Mouse (Mus musculus): ENCODE measurements at regions not wholly inside any gene's neighbourhood (a gene's known extent, or its start where the extent isn't known, plus 50 kb on each side); places are given as distances from the start of the nearest gene placed in this dataset.
"Not testable (repeated sequence)": the region's sequence is repeated elsewhere in the genome, so short reads cannot be mapped to it uniquely, and the experiment has no call there.

GRCm38 (mm10) chr10:126386430-126386829 lies 420.5 kb downstream of the Lrig3 start:
- DNase-seq, result no peak

DNA sequence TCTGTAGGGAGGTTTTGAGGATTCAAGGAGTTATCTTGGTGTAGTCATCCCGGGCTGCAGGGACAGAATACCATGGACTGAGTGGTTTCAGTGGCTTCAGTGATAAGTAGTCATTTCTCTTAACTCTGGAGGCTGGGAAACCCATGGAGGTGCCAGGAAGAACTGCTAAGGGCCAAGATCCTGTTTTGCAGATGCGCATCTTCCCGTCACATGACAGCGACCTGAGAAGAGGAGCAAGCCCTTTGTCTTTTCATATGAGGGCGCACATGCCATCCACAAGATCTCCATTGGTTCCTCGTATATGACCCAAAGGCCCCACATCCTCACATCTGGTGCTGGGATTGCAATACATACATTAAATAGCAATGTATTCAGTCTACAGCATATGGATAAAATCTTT lies 419.7 kb downstream of the Lrig3 start:
- DNase-seq, result no peak
- intact Hi-C loops (cut with DNase I), result no loop called here

More at GRCm38 (mm10) chr10:126386430-126386829, 420.5 kb downstream of the Lrig3 start:
- intact Hi-C loops (cut with DNase I), result no loop called here

GRCm38 (mm10) chr10:126380381-126380780 lies 414.4 kb downstream of the Lrig3 start:
- intact Hi-C loops (cut with DNase I), result no loop called here
- DNase-seq, result no peak

GRCm38 (mm10) chr10:126379239-126379638 lies 413.3 kb downstream of the Lrig3 start:
- intact Hi-C loops (cut with DNase I), result no loop called here
- no peak for DNase-seq

DNA sequence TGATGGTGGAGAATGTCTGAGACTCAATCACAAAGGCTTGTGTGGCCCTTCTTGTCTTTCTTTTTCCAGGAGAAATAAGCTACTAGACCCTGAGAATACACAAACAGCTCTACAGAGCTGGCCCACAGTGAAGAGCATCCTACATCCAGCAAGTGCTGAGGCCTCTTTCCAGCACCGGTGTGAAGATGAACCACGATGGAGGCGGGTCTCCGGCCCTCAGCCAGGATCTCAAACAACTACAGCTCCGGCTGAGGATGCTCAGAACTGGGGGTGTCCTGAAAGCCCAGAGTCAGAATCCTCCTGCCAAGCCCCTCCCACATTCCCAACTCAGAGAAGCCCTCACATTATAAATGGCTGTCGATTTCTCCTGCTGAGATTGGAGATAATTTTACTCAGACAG lies 407.9 kb downstream of the Lrig3 start:
- intact Hi-C loops (cut with DNase I), result no loop called here
- no peak for DNase-seq

- intact Hi-C loops (cut with DNase I), result no loop called here
- DNase-seq, result no peak
Observed at GRCm38 (mm10) chr10:126371881-126372280, 405.9 kb downstream of the Lrig3 start.

GRCm38 (mm10) chr10:126349076-126349475 lies 383.1 kb downstream of the Lrig3 start:
- intact Hi-C loops (cut with DNase I), result no loop called here
- DNase-seq, result no peak

DNA sequence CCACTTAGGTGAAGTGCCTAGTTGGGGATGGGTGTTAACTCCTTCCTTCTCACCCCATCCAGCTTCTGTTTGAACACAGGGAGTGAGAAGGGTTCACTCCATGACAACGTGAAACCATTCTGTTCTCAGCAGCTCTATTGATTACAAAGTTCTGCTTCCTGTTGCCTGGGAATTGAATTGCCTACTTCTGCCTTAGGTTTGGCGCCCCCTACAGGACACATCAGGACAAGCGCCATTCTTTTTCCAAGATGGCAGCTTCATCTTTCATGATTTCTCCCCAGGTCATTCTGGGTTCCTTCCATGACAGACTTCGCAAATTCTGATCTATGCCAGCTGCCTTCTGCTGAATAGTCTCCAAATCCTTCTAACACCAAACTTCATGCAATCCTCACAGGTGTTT lies 371.5 kb downstream of the Lrig3 start:
- intact Hi-C loops (cut with DNase I), result loop anchor here (10.0 kb wide), 1 partner anchor 343 kb away; no protein-coding TSS in a partner anchor
- no peak for DNase-seq

DNA sequence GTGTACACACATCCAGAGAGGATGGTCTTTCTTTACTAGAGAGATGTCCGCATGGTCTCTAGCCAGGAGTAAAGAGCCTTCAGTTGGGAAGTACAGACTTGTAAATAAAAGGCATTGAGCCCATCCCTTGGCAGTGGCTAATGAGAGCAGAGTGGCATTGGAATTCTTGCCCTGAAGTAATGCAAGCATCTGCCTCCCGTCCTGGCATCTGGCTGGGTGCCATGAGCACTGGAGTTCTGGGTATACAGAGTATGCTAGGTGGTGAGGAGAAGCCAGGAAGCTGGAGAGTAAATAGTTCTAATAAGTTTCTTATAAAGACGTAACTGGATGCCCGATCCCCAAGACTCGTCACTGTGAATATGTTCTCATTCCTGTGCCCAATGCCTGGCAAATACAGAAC lies 367.8 kb downstream of the Lrig3 start:
- intact Hi-C loops (cut with DNase I), result loop anchor here (5.0 to 10.0 kb wide), 3 partner anchors 339 to 606 kb away; no protein-coding TSS in a partner anchor
- DNase-seq, result no peak

GRCm38 (mm10) chr10:126330305-126330969 lies 364.5 kb downstream of the Lrig3 start:
- peak; percentile 92 to 94 for DNase-seq
- intact Hi-C loops (cut with DNase I), result loop anchor here (2.0 to 10.0 kb wide), 4 partner anchors 336 to 603 kb away; no protein-coding TSS in a partner anchor

DNA sequence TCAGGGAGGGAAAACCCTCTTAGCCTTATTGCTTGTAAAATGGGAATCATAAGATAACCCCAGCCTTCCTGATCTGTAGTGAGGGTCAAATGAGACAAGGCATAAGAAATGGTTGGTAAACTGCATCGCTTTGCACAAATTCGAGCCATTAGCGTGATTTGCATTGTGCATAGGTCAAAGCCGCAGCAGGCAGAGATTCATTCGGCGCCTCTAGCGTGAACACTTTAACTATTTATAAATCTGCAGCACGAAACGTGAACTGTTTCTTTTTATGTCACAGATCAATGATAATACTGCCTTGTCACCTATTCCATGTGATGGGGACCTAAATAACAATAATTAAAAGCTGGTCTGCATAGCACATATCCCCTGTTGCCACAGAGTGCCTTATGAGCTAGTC lies 354.9 kb downstream of the Lrig3 start:
- no peak for DNase-seq
- intact Hi-C loops (cut with DNase I), result no loop called here

GRCm38 (mm10) chr10:126319795-126320194 lies 353.8 kb downstream of the Lrig3 start:
- DNase-seq, result no peak
- intact Hi-C loops (cut with DNase I), result no loop called here

GRCm38 (mm10) chr10:126299962-126300361 lies 334.0 kb downstream of the Lrig3 start:
- DNase-seq, result no peak
- intact Hi-C loops (cut with DNase I), result no loop called here

GRCm38 (mm10) chr10:126298211-126298610 lies 332.2 kb downstream of the Lrig3 start:
- intact Hi-C loops (cut with DNase I), result no loop called here
- no peak for DNase-seq

GRCm38 (mm10) chr10:126295853-126296252 lies 329.9 kb downstream of the Lrig3 start:
- DNase-seq, result no peak
- intact Hi-C loops (cut with DNase I), result no loop called here

DNA sequence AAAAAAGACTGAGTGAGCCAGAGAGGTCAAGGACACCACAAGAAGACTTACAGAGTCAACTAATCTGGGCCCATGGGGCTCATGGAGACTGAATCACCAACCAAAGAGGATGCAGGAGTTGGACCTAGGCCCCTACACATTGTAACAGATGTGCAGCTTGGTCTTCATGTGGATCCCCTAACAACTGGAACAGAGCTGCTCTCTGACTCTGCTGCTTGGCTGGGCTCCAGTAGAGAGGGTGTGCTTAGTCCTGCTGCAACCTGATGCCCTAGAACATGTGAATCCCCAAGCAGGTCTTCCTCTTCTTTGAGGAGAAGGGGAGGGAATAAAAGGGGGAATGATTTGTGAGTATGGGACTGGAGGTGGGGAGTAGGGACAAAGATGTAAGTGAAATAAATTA lies 325.8 kb downstream of the Lrig3 start:
- intact Hi-C loops (cut with DNase I), result no loop called here
- DNase-seq, result no peak

DNA sequence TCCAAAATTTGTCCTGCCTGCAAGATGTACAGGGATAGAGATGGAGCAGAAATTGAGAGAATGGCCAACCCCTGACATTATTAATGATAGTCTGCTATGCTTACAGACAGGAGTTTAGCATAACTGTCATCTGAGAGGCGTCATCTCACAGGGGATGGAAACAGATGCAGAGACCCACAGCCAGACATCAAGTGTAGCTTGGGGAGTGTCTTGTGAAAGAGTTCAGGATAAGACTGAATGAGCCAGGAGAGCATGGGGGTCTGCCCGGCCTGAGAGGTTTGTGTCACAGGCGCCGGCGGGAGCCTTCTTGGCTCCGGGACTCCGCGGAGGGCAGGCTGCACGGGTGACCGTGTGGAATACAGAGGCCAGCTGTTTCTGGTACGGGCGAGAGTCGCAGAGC lies 319.1 kb downstream of the Lrig3 start:
- intact Hi-C loops (cut with DNase I); DNase-seq: not testable (repeated sequence)

DNA sequence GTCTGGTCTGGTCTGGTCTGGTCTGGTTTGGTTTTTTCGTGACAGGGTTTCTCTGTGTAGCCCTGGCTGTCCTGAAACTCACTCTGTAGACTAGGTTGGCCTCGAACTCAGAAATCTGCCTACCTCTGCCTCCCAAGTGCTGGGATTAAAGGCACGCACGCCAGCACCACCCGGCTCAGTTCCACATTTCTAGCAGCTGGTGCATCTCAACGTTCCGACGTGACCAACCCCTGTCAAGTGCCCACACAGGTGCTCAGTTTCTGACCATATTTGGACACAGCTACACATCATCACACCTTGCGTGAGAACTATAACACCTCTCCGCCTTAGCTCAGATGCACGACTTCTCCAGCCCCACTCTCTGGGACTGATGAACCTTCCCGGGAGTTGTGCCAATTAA lies 304.4 kb downstream of the Lrig3 start:
- intact Hi-C loops (cut with DNase I), result no loop called here
- DNase-seq, result no peak

DNA sequence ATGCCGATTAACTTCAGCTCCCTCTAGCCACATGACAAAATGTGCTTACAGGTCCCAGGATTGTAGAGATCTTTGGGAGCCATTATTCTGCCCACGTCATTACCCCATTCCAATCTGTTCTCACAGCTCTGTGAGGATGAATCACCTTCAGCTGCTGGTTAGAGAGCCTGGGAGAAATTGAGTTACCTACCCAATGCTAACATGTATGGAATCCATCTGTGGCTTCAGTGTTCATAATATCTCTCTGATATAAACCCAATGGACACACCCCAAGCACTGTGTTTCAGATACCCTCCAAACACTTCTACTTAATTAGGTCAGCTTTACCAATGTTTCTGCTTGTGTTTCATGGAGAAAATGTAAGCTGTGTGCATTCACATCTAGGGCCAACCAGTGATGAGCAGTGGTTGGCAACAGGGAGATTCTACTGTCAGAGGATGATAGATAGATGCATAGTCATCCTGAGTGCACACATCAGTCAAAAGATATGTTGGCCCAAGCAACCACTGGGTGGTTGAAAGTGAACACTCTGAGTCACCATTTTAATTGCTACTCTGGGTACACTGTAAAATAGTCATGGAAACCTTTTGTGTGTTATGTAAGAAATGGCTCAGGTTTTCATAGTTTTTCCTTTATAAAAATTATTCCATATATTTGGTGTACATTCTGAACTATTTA lies 301.5 kb downstream of the Lrig3 start:
- DNase-seq, result no peak
- intact Hi-C loops (cut with DNase I), result no loop called here

- no peak for DNase-seq
- intact Hi-C loops (cut with DNase I), result no loop called here
Observed at GRCm38 (mm10) chr10:126257171-126257570, 291.2 kb downstream of the Lrig3 start.

DNA sequence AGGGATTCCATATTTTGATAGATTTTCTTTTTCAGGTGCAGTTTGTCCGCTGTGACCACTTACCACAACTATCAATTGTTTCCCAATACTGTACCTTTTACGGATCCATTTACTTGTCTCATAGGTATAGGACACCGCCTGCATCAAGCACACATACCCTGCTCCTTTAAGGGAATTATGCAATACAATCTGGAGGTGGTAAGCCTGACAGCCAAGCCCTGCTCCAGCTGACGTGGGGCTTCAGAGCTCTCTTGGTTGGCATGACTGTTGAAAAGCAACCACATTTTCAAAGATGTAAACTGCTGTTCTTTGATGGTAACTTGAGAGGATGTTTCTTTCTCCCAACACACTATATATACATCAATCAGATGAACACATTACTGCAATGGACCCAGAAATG lies 288.2 kb downstream of the Lrig3 start:
- intact Hi-C loops (cut with DNase I), result no loop called here
- no peak for DNase-seq

- DNase-seq, result no peak
- intact Hi-C loops (cut with DNase I), result no loop called here
Observed at GRCm38 (mm10) chr10:126249176-126249575, 283.2 kb downstream of the Lrig3 start.

Measured in heart, postnatal 10 days (tissue).